Mouse (Mus musculus): ENCODE measurements around the gene Tmem63a. TPM values are rescaled to one million over a fixed set of nuclear protein-coding genes. Genes with fewer than 3 reads are reported as not detected.
A peak's percentile ranks its signal among the peaks of the same experiment; 100 is the strongest.

The Tmem63a gene
- polyA plus RNA-seq, 2 experiments, result 18.2 to 47.9 TPM

- Histone ChIP-seq H3K27me3 (ENCODE audit: control insufficient read depth, insufficient read depth, low read length) (no peaks in the 10 kb centered on the region), H3K4me3 (replicated peaks; ENCODE audit: low read length) (no peak overlapping the region), H3K4me1 (ENCODE audit: control insufficient read depth, insufficient read depth, low read length) (peaks cover 14% of the 10 kb centered on the region; the same call in 1 of the 2 replicates), H3K36me3 (ENCODE audit: control insufficient read depth, insufficient read depth, low read length) (no peaks in the 10 kb centered on the region), H3K27ac (replicated peaks; ENCODE audit: low read depth, low read length) (no peak overlapping the region), H3K9ac (ENCODE audit: low read depth, low read length, severe bottlenecking) (0 out of 2 replicates have a peak overlapping the region, but pooled peaks have one; percentile 4), H3K4me2 (replicated peaks; ENCODE audit: low read depth, low read length, severe bottlenecking) (no peak overlapping the region), H3K9me3 (ENCODE audit: control insufficient read depth, low read length) (no peaks in the 10 kb centered on the region)
- TF ChIP-seq POLR2A (IDR thresholded peaks at IDR 0.05; ENCODE audit: borderline replicate concordance, extremely low read depth, insufficient read depth, insufficient read length), result no peak
- DNase-seq (ENCODE audit: low spot score) (no peak), ATAC-seq (ENCODE audit: low FRiP score, low read depth) (no peak)
- WGBS, result 42% methylated on average over 5 of the region's 5 CpGs
Measured at GRCm38 (mm10) chr1:181011601-181012000, 69.5 kb downstream of the Tmem63a start.

- no peak overlapping the region for H3K9ac ChIP-seq (ENCODE audit: low read depth, low read length, severe bottlenecking)
- 86% methylated on average over 3 of the region's 3 CpGs for WGBS
- H3K36me3 ChIP-seq (ENCODE audit: control insufficient read depth, insufficient read depth, low read length), result no peaks in the 10 kb centered on the region
- no peak for TF ChIP-seq POLR2A (IDR thresholded peaks at IDR 0.05; ENCODE audit: borderline replicate concordance, extremely low read depth, insufficient read depth, insufficient read length)
- DNase-seq (ENCODE audit: low spot score) (no peak), ATAC-seq (ENCODE audit: low FRiP score, low read depth) (no peak)
- no peak overlapping the region for H3K4me2 ChIP-seq (replicated peaks; ENCODE audit: low read depth, low read length, severe bottlenecking)
- no peak overlapping the region for H3K27ac ChIP-seq (replicated peaks; ENCODE audit: low read depth, low read length)
- H3K4me3 ChIP-seq (replicated peaks; ENCODE audit: low read length), result no peak overlapping the region
- H3K4me1 ChIP-seq (ENCODE audit: control insufficient read depth, insufficient read depth, low read length), result peaks cover 14% of the 10 kb centered on the region; the same call in 1 of the 2 replicates
- H3K9me3 ChIP-seq (ENCODE audit: control insufficient read depth, low read length), result no peaks in the 10 kb centered on the region
- no peaks in the 10 kb centered on the region for H3K27me3 ChIP-seq (ENCODE audit: control insufficient read depth, insufficient read depth, low read length)
Measured at GRCm38 (mm10) chr1:181012416-181012815, 70.3 kb downstream of the Tmem63a start.

GRCm38 (mm10) chr1:181013446-181013845, 71.3 kb downstream of the Tmem63a start:
- H3K27me3 ChIP-seq (ENCODE audit: control insufficient read depth, insufficient read depth, low read length), result no peaks in the 10 kb centered on the region
- H3K9ac ChIP-seq (ENCODE audit: low read depth, low read length, severe bottlenecking), result no peak overlapping the region
- DNase-seq (ENCODE audit: low spot score) (no peak), ATAC-seq (ENCODE audit: low FRiP score, low read depth) (no peak)
- no peak overlapping the region for H3K4me2 ChIP-seq (replicated peaks; ENCODE audit: low read depth, low read length, severe bottlenecking)
- H3K4me3 ChIP-seq (replicated peaks; ENCODE audit: low read length), result no peak overlapping the region
- H3K9me3 ChIP-seq (ENCODE audit: control insufficient read depth, low read length), result no peaks in the 10 kb centered on the region
- TF ChIP-seq POLR2A (IDR thresholded peaks at IDR 0.05; ENCODE audit: borderline replicate concordance, extremely low read depth, insufficient read depth, insufficient read length), result no peak
- H3K4me1 ChIP-seq (ENCODE audit: control insufficient read depth, insufficient read depth, low read length), result peaks cover 14% of the 10 kb centered on the region; the same call in 1 of the 2 replicates
- no peak overlapping the region for H3K27ac ChIP-seq (replicated peaks; ENCODE audit: low read depth, low read length)
- H3K36me3 ChIP-seq (ENCODE audit: control insufficient read depth, insufficient read depth, low read length), result no peaks in the 10 kb centered on the region
- 80% methylated on average over 6 of the region's 6 CpGs for WGBS

DNA sequence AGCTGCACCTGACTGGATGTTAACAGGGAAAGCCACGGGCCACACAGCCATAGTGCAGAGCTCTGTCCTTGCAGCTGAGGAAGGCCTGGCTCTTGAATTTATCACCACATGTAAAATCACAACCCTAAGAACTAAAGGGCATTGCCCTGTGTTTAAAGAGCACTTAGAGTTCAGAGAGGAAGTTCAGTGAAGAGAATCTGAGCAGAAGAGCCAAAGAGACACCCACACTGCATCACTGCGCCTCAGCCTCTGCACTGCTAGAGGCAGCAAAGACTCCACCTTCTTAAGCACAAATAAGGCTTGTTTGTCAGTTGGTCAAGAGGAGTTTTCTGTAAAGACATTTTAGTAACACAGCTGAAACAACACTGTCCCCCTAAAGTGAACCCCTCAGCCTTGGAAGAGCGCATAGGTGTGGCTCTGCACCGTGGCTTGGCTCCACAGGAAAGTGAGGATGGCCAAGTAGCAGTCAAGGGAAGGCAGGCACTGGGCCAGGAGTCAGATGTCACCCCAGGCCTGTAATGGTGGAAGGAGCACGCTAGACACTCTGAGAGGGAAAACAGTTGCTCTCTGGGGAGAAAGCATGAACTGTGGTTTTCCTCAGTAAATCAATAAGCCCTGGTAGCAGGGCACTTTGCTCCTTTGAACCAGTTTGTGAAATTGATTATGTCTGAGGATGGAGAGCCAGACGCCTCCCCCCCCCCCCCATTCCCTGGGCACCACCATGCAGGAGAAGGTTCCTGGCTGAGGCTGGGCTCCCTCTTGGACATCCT, 72.8 kb downstream of the Tmem63a start:
- Histone ChIP-seq H3K4me2 (replicated peaks; ENCODE audit: low read depth, low read length, severe bottlenecking) (no peak overlapping the region), H3K27ac (replicated peaks; ENCODE audit: low read depth, low read length) (no peak overlapping the region), H3K36me3 (ENCODE audit: control insufficient read depth, insufficient read depth, low read length) (no peaks in the 10 kb centered on the region), H3K27me3 (ENCODE audit: control insufficient read depth, insufficient read depth, low read length) (no peaks in the 10 kb centered on the region), H3K4me1 (ENCODE audit: control insufficient read depth, insufficient read depth, low read length) (peaks cover 14% of the 10 kb centered on the region; the same call in 1 of the 2 replicates), H3K9ac (ENCODE audit: low read depth, low read length, severe bottlenecking) (no peak overlapping the region), H3K4me3 (replicated peaks; ENCODE audit: low read length) (no peak overlapping the region), H3K9me3 (ENCODE audit: control insufficient read depth, low read length) (no peaks in the 10 kb centered on the region)
- DNase-seq (ENCODE audit: low spot score) (peak; percentile 18), ATAC-seq (ENCODE audit: low FRiP score, low read depth) (no peak)
- no peak for TF ChIP-seq POLR2A (IDR thresholded peaks at IDR 0.05; ENCODE audit: borderline replicate concordance, extremely low read depth, insufficient read depth, insufficient read length)
- WGBS, result 59% methylated on average over 6 of the region's 6 CpGs

- no peak overlapping the region for H3K4me2 ChIP-seq (replicated peaks; ENCODE audit: low read depth, low read length, severe bottlenecking)
- no peak for TF ChIP-seq POLR2A (IDR thresholded peaks at IDR 0.05; ENCODE audit: borderline replicate concordance, extremely low read depth, insufficient read depth, insufficient read length)
Measured at GRCm38 (mm10) chr1:181015558-181015957, 73.4 kb downstream of the Tmem63a start.

More at GRCm38 (mm10) chr1:181015558-181015957, 73.4 kb downstream of the Tmem63a start:
- Histone ChIP-seq H3K9me3 (ENCODE audit: control insufficient read depth, low read length) (no peaks in the 10 kb centered on the region), H3K4me1 (ENCODE audit: control insufficient read depth, insufficient read depth, low read length) (peaks cover 14% of the 10 kb centered on the region; the same call in 1 of the 2 replicates), H3K27me3 (ENCODE audit: control insufficient read depth, insufficient read depth, low read length) (no peaks in the 10 kb centered on the region), H3K9ac (ENCODE audit: low read depth, low read length, severe bottlenecking) (no peak overlapping the region), H3K27ac (replicated peaks; ENCODE audit: low read depth, low read length) (no peak overlapping the region), H3K4me3 (replicated peaks; ENCODE audit: low read length) (no peak overlapping the region), H3K36me3 (ENCODE audit: control insufficient read depth, insufficient read depth, low read length) (no peaks in the 10 kb centered on the region)
- no peak for ATAC-seq (ENCODE audit: low FRiP score, low read depth)
- DNase-seq (ENCODE audit: low spot score), result no peak

Data from limb, embryonic 14.5 days (tissue).